Mouse (Mus musculus): ENCODE data around the gene AA467197. TPM values are rescaled to one million over a fixed set of nuclear protein-coding genes. Genes with fewer than 3 reads are reported as not detected.

AA467197 gene
- total RNA-seq, 2 experiments from 2014 or later: 1.5 TPM; not detected in 1

DNA sequence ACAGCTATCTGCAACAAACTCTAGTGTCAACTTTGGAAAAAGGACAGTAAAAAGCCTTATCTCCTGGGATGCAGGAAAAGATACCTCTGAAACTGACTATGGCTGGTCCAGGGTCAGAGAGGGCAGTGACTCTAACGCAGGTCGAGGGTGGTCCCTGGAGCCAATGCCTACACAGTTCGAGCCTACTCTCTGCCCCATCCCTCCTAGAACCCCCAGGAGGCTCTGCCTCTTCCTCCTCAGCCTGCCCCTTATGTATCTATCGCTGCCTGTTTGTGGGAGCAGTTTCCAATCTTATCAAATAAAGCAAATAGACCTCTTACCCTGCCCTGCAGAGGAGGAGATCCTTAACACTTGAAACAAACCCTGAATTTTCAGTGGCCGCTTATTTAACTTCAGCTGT is 1.9 kb downstream of the AA467197 start:
- DNase-seq: no peak

DNA sequence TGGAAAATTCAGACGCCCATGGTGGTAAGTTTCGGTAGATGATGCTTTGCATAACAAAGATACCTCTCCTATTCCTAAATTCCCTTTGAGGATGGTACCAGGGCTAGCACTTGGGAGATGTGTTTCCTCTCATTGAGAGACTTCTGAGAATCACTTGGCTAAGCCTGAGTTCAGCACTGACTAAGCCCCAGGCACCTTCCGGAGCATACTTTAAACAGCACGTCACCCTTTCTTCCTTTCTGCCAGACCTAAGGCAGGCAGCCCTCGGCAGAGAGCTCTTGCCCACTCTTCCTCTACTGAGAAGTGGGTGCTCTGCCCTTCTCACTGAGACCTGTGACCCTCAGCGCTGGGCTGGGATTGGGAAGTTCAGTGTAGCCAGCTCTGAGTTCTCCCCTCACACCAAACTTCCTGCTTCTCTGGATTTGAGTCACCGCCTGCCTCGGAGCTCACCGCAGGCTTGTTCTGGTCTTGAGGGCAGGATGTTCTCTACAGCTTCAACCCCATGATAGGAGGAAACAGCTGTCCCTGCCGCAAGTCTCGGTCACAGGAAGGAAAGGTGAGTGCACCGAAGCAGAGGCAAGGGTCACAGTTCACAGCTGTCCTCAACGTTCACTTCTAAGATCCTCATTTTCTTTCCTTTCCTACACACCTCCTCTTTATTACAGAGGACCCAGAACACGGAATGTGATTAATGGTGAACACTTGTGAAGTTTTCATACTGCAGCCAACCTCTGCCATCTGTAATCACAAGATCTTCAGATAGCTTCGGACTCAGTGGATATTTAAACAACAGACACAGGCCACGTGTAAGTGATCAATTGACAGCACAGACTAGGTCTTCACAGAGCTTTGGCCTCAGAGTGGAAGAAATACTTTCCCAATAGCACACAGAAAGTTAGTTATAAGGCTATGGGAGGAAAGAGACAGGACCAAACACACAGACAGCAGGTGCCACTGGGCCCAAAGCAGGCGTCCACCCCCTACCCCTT is 15.6 kb downstream of the AA467197 start:
- DNase-seq: no peak

DNA sequence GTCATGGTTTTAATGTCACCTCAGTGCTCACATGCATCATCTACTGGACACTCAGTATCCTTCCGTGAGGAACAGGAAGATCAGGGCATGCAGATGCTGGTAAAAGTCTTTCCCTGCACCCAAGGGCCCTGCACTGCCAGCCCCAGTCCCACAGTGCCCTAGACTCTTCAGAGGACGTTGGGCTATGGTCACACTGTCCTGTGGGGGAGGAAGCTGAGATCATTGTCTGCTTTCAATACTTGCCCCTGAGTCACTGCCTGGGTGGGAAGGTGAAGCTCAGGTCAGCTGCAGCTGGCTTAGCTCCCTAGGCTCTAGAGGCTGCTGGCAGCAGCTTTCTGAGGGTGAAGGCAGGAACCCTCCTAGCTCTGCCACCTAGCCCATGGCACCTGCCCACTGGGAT is 19.3 kb downstream of the AA467197 start:
- no peak for DNase-seq

DNA sequence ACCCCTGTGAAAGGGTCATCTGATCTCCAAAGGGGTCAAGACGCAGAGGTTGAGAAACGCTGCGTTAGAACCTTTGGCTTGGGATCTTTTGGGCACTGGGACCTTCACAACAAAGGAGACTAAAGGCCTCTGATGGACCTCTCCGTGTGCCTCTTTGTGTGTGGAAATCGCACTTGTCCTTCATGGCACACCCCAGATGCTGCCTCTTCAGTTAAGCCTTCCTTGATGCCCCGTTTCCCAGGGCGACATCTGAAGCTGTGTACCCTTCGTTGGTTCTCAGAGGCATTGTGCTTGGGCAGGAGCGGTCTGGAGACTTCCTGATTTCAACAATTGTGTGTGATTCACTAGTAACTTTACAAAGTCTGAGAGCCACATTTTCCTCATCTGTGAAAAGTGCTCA is 20.0 kb downstream of the AA467197 start:
- no peak for DNase-seq

DNA sequence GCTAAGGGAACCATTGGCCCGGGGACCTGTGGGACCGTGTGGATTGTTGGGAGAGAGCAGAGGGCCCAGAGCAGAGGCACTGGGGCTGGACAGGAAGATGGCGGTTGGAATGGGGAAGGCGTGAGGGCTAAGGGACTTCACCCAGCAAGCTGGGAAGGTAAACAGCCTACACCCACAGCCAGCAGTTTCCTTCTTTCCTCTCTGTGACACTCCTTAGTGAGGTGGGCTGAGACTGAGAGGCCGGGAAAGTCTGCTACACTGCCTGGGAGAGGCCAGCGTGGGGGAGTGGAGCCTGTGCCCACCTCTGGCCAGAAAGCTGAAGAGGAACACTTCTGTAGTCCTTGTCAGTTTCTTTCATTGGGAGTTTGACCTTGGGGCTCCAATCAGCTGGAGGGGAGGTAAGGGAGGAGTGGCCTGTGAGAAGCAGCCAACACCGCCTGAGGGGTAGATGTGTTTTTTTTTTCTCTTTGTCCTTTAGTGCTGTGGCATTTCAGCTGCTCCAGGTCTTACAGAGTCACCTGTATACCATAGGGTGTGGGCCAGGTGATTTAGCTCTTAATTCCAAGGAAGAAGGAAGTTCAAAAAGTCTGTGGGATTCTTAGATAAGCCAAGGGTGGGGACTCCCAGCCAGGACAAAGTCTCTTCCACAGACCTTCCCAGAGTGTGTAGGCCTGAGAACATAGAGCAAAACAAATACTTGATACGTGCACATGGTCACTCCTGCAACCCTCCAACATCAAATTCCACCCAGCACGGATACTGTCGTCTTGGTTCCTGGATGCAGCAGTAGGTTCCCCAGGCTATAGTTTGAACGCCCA is 21.1 kb downstream of the AA467197 start:
- DNase-seq: no peak

DNA sequence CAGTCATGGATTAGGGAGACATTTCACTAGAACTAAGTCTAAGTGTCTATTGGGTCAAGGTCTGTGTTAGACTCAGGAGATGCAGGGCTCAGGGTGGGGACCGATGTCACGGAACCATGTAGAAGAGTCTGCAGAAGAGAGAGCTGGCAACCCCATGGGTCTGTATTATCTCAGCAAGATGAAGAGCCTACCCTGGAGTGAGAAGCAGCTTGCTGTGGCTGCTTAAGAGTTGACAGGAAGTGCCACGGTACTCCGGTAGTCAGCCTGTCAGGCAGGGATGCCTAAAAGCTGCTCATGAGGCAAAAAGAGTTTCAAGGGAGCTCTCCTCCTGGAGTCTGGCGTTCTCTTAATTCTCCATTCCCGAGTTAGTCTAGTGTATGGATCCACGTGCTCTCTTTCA is 23.0 kb downstream of the AA467197 start:
- DNase-seq: no peak

DNA sequence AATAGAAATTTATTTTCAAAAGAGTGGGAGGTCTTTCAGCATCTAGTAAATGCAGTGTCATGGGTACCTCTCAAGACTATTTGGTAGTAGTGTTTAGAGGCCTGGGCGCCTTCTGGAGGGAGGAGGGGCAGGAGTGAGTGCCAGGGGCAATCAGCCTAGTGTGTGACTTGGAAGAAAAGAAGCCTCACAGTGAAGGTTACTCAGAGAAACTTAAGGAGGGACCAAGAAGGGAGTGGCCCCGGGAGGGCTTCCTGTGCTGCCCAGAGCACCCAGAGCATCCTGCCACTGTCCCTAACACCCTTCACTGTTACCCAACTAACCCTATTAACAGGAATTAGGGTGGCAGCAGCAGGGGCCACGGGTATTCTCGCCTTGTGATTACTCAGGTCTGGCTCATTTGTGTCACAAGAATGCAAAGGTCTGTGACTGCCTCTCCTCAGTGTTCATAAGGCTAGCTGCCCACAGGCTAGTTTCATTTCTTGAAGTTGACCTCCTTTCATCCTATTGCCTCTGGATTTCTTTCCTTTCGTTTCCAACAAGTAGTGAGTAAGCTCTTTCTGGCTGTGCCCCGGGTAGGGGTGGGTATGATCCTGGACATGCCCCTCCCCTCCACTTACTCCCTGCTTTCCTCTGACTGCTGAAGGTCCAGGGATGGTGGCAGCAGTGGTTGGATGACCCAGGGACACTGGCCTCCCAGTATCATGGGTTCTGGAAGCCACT is 28.6 kb downstream of the AA467197 start:
- DNase-seq: no peak

DNA sequence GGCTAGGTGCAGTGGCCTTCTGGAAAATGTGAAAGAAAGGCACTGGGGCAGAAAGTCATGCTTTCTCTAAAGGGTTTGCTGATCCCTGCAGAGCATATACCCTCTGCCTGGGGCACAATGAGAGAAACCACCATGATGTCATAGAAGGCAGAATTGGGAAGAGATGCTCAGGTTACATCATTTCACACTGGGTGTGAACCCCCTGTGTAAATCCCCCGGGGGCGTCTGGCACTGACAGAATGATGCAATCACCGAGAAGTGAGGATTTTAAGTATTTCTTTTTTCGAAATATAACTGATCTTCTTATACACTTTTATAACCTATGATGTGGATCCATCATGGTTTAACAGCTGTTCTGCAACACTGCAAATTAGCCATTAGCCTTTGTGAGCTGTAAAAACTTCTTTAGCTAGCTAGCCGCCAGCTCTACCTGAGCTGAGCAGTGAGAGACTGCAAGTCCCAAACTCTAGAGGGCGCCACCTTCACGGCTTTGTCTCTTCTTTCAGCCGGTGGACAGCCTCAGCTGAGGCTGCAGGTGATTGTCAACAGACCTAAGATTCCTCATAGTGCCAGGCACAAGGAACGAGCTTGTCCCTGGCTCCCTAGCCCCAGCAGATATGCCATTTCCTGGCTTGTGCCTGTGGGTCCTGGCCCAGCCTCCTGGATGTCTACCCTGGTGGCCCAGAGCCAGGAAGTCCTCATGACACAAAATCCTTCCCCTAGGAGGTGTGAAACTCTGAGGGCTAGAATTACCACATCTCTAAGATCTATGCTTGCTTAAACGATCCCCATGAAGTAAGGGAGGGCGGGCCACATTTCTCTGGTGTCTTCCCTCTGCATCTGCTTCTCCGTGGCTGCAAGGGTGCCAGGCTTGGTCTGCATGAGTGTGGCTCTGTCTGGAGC is 29.4 kb downstream of the AA467197 start:
- DNase-seq: no peak

DNA sequence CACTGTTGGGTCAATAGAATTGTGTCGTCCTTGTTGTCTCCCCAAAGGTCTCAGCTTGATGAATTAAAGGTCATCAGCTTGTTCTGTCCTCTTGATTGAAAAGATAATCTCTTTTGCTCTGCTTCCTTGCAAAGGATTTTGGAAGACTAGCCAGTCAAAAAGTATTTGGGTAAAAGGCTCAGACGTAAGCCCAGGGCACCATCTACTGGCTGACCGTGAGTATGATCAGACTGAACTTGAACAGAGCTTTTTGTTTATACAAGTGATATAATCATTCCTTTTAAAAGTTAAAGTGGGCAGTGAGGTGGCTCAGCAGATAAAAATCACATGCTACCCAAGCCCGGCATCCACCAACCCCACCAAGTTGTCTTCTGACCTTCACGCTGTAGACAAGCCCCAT is 31.1 kb downstream of the AA467197 start:
- DNase-seq: peak in 1 of 2 experiments; percentile 24

DNA sequence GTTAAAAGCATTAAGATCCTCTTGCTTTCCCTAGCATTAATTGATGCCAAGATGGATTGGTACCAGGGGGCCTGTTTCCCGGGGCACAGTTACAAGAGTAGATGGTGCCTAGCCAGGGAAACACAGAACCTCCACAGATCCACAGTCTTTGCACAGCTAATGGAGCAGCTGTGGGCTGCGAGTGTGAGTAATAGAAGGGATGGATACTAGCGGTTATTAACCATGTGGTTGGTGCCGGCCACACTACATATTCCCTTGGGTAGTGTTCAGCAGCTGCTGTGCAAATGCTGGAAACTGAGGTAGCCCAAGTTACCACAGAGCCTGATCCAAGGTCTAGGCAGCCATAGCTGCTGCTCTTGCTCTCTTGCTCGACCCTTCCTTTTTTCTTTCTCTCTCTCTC is 34.9 kb downstream of the AA467197 start:
- DNase-seq: no peak

DNA sequence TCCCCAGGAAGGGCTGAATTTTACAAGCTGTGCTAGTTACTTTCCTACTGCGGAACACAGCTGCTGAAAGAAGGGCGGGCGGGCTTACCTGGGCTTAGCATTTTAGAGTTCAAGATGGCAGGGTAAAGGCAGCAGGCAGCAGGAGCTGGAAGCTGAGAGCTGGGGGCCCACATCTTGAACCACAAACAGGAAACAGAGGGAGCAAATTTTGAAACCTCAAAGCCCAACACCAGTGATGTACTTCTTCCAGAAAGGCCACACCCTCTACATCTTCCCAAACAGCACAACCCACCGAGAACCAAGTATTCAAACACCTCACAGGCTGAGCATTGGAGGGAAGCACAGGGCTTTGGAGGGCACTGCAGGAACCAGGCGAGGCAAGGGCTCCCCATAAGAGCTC is 36.1 kb downstream of the AA467197 start:
- no peak for DNase-seq

DNA sequence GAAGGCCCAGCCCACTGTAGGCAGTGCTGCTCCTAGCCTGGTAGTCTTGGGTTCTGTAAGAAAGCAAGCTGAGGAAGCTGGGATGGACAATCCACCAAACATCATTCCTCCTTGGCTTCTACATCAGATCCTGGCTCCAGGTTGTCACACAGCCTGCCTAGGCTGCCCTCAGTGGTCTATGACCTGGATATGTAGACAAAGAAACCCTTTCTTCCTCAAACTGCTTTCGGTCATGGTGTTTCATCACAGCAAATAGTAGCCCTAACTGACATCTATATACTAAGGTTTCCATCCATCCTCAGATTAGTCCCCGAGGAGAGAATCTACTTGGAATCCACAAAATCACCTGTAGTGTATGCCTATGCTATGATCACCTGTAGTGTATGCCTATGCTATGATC is 38.3 kb downstream of the AA467197 start:
- no peak for DNase-seq

DNA sequence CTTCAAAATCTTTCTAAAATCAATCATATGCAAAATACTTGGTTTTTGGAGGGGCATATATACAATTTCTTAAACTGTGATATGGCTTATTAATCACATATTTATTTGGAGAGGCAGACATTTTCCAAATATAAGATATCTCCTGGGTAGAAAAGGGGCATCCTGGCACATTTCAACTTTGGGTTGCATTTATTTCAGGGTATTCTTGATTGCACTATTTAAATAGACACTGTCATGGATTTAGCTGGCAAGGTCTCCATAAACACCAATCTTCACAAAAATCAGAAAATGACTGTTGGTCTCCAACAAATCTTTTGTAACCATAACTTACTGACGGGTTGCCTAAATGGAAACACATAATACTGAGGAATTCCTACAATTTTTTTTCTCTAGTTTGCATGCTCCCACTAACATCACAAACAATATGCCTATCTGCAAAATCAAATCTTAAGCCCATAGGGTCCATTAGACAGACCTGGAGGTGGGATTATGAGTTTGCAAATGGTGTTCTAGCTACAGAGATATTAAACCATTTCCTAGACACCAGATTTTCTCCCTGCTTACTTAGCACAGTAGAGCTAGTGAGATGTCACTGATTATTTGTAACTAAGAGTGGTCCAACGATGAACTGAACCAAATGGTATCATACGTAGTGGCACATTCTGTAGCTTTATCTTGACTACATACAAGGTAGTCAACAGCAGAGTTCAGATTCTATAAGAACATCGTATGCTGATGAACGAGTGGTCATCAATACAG is 44.8 kb downstream of the AA467197 start:
- no peak for DNase-seq

DNA sequence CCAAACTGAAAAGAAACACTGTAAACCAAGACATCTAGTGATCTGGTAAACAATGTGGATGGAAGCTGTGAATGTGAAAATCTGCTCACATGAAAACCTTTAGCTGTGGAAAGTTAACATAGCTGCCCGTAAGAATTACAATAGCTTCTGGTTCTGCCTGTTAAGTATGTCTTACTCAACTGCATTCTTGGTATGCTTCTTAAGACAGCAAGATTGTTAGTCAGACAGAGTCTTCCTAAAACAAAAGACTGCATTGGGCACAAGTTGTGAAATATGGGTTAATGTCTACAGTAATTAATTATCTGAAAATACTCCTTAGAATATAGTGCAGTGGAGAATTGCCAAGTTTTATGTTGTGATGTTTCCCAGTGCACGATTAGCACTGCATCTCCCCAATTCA is 45.7 kb downstream of the AA467197 start:
- no peak for DNase-seq

DNA sequence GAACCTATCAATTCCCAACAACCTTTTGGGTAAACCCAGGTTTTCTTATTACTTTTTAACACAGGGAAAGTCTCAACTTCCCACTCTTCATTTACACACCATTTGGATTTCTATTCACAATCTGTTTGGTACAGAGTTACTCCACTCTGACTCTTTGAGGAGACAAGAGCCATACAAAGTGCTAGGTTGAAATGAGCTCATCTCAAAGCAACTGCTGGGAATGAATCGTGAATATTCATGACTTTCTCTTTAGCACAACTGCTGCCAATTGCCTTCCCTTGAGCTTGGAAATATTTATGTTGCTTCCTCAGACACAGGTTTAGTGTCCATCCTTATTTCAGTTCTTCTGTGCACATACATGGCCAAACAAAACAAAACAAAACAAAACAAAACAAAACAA is 46.9 kb downstream of the AA467197 start:
- DNase-seq: no peak

DNA sequence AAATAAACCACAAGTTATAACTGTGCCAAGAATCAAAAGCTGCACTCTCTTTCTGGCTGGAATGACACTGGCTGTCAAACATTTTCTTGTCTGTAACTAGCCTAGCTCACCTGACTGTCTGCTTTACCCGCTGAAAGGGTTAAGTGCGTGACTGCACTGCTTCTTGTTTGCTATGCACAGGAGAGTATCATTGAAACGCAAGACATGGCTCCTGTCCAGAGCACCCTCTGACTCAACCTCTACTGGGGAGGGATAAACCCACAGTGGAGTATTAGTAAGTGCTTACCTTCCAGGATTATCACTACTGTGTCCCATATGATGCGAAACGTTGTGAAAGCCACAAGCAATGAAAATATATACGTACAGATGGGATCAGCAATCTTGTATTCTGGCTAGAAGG is 49.9 kb downstream of the AA467197 start:
- DNase-seq: no peak

Small RNA genes within 50 kb of the gene (microRNA-seq; reads per million reads assigned to microRNA genes)
- 1.9 to 3.6 reads per million in 2 experiments for gene Mir147

Other genes with a start within 250 kb of the AA467197 start
- not detected for gene Slc28a2, start 210.5 kb upstream of the AA467197 start, total RNA-seq (2021)
- gene Gm14085, start 152.0 kb upstream of the AA467197 start, total RNA-seq (2021): not detected
- 10 to 100 TPM; 58.7 to 60.1 TPM for gene Gatm, start 25.7 kb upstream of the AA467197 start, total RNA-seq (2021)
- gene Slc30a4, start 65.7 kb downstream of the AA467197 start, total RNA-seq (2021): 10 to 100 TPM; 28.4 to 29.4 TPM
- gene Bloc1s6, start 101.5 kb downstream of the AA467197 start, total RNA-seq (2021): 10 to 100 TPM; 19.9 to 28.0 TPM
- 1 to 10 TPM; 5.3 to 5.9 TPM for gene Sqor, start 128.3 kb downstream of the AA467197 start, total RNA-seq (2021)

Measured in layer of hippocampus, postnatal 36 days (tissue).